Mouse (Mus musculus): Measurements from ENCODE around the gene Acer3. TPM values are rescaled to one million over a fixed set of nuclear protein-coding genes. Genes with fewer than 3 reads are reported as not detected.
A peak's percentile ranks its signal among the peaks of the same experiment; 100 is the strongest.
"Not testable (repeated sequence)": the region's sequence is repeated elsewhere in the genome, so short reads cannot be mapped to it uniquely, and the experiment has no call there.

Acer3 gene
- total RNA-seq, 2 experiments from 2014 or later = 17.9 to 20.8 TPM

GRCm38 (mm10) chr7:98188680-98189079 lies 132.3 kb downstream of the Acer3 start:
- DNase-seq (ENCODE audit: extremely low spot score in 1 of 2, low spot score in 1 of 2) = no peak

- no peak for DNase-seq (ENCODE audit: extremely low spot score in 1 of 2, low spot score in 1 of 2)
These were observed 132.8 kb downstream of the Acer3 start for GRCm38 (mm10) chr7:98188238-98188637.

DNA sequence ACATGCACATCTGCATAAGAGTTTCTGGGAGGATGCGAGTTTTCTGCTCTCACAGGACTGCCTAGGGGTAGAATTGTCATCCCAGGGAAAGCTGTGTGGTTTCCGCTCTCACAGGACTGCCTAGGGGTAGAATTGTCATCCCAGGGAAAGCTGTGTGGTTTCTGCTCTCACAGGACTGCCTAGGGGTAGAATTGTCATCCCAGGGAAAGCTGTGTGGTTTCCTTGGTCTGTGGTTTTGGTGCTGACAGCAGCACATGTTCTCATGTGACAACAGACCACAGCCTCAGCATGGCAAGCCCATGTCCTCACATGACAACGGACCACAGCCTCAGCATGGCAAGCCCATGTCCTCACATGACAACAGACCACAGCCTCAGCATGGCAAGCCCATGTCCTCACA lies 133.7 kb downstream of the Acer3 start:
- not testable (repeated sequence) for DNase-seq (ENCODE audit: extremely low spot score in 1 of 2, low spot score in 1 of 2)

GRCm38 (mm10) chr7:98186637-98187036 lies 134.4 kb downstream of the Acer3 start:
- DNase-seq (ENCODE audit: extremely low spot score in 1 of 2, low spot score in 1 of 2) = no peak

- no peak for DNase-seq (ENCODE audit: extremely low spot score in 1 of 2, low spot score in 1 of 2)
These were observed 135.7 kb downstream of the Acer3 start for GRCm38 (mm10) chr7:98185326-98185725.

DNA sequence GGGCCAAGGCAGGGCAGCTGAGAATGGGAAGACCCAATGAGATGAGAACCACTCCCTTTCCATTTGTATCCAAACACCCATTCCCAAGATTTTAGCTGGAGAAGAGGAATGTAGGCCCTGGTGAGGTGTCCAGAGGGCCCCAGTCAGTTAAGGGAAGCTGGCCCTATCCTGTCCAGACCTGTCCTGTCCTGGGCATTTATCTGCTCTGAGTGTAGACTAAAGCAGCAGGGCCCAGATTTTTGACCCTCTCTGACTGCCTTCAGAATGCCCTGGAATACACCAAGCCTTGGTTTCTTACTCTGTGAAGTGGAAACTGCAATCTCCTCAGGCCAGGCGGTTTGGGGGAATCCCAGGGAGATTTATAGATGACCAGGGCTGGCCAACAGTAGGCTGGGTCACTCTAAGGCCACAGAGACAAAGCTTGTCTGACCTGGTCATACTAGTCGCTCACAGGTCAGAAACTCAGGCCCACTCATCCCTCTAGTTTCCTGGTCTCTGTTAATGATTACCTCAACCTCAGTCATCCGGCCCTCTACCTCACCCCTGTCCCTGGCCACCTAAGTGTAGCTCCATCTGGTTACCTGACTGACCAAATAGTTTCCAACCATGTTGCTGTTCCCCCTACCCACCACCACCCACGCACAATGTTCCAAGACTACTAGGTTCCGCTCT lies 142.3 kb downstream of the Acer3 start:
- no peak for DNase-seq (ENCODE audit: extremely low spot score in 1 of 2, low spot score in 1 of 2)

GRCm38 (mm10) chr7:98177929-98178559 lies 143.0 kb downstream of the Acer3 start, which contains the start of gene Capn5:
TSS of gene Capn5 (minus strand) at chr7:98178274.
- DNase-seq (ENCODE audit: extremely low spot score in 1 of 2, low spot score in 1 of 2) = peak; percentile 48 to 49

DNA sequence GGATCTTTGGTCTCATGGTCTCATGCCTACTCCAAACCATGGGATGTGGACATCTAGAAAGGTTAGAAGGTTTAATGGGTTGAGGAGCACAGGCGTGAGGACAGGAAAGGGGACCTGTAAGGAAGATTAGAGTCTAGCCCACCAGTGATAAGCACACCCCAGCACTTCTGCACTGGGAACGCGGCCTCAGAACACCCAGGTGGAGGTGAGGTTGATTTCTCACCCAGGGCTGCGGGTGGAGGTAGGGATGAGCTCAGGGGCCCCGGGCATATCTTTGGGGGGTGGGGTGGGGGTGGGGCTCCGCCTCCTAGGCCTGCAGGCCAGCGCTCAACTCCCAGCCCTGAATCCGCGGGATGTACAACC lies 143.5 kb downstream of the Acer3 start:
- no peak for DNase-seq (ENCODE audit: extremely low spot score in 1 of 2, low spot score in 1 of 2)

DNA sequence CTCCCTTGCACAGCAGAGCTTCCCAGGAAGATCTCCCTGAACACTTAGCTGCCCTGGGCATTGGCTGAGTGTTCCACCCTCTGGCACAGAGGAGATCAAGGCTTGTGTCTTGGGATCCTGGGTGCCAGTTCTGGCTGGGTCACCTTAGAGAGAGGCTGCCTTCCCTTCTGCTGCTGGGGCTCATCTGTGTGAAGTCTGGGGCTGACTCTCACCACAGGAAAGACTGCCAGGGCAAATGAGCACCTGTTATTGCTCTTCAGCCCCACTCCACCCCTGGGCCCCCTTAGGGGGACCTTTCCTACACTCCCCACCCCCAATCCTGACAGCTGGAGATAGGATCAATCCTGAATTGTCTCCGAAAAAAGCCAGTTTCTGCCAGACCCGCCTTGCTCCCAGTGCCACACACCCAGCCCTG lies 143.9 kb downstream of the Acer3 start:
- no peak for DNase-seq (ENCODE audit: extremely low spot score in 1 of 2, low spot score in 1 of 2)

DNA sequence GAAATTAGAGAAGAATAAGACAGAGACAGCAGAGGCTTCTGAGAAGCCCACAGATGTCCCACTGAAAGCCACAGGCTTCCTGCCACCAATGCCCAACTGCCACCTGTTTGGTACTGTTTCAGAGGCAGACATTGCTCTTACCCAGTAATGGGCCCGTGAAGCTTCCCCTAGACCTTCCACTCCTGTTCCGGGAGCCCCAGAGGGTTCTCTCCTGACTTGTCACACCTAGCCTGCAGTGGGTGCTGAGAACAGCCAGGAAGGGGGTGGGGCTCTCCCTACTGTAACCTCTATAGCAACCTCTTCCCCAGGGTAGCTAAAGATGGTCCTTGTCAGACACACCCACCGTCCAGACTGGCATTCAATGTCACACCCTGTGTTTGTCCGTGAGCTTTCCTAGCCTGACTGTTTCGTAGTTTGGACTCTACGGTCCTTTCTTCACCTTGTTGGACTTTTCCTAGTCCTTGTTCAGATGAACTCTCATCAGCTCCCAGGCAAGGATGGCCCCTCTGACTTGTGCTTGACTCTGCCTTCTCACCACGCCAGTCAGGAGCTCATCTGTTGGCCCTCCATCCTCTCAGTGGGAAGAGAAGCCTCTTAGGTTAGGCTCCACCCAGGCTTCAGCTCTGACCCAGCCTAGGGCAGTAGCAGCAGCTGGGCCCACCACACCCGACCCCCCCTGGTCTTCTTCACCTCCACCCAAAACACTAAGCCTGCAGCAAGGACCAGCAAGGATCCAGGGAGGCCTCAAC lies 144.5 kb downstream of the Acer3 start:
- no peak for DNase-seq (ENCODE audit: extremely low spot score in 1 of 2, low spot score in 1 of 2)

GRCm38 (mm10) chr7:98174883-98175755 lies 145.9 kb downstream of the Acer3 start:
- DNase-seq (ENCODE audit: extremely low spot score in 1 of 2, low spot score in 1 of 2) = no peak

GRCm38 (mm10) chr7:98173408-98173807 lies 147.6 kb downstream of the Acer3 start:
- no peak for DNase-seq (ENCODE audit: extremely low spot score in 1 of 2, low spot score in 1 of 2)

- no peak for DNase-seq (ENCODE audit: extremely low spot score in 1 of 2, low spot score in 1 of 2)
These were observed 148.3 kb downstream of the Acer3 start for GRCm38 (mm10) chr7:98172661-98173060.

GRCm38 (mm10) chr7:98171141-98172073 lies 149.6 kb downstream of the Acer3 start:
- no peak for DNase-seq (ENCODE audit: extremely low spot score in 1 of 2, low spot score in 1 of 2)

GRCm38 (mm10) chr7:98164999-98165528 lies 155.9 kb downstream of the Acer3 start:
- DNase-seq (ENCODE audit: extremely low spot score in 1 of 2, low spot score in 1 of 2) = no peak

GRCm38 (mm10) chr7:98164382-98164998 lies 156.5 kb downstream of the Acer3 start:
- no peak for DNase-seq (ENCODE audit: extremely low spot score in 1 of 2, low spot score in 1 of 2)

DNA sequence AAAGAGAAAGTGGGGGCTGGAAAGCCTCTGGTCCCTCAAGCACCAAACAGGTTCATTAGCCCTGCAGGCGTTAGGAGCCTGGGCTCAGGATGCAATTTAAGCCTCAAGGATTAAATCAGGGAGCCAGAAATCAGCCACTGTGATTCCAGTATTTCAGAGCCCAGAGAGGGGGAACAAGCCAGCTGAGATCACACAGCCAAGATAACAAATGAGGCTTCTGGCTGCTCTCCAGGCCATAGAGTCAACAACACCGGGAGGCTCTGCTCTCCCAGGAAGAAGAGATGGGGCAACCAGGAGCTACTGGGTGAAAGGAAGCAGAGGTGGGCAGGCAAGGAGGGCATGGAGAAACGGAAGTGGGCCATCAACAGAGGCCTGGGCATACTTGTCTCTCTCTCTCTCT lies 157.3 kb downstream of the Acer3 start:
- no peak for DNase-seq (ENCODE audit: extremely low spot score in 1 of 2, low spot score in 1 of 2)

DNA sequence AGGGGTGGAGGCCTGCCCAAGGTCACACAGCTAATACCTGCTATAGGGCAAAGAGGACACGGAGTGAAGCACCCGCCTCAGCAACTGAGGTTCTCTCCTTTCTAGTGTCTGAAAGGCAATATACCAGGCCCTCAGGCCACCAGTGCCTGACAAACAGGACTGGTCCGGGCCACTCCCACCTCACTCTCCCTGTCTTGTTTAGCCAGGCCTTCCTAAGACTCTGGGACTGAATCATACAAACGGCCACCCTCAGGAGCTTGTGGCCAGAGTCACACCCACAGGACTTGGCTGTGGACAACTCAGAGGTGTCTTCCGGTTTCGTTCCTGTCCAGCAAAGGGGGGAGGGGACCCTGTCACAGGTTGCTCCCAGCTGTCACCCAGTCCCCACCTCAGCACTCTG lies 158.8 kb downstream of the Acer3 start:
- DNase-seq (ENCODE audit: extremely low spot score in 1 of 2, low spot score in 1 of 2) = no peak
